Mouse (Mus musculus) testis, adult 2 months (tissue): ENCODE results near the gene Hnrnpab. TPM values are rescaled to one million over a fixed set of nuclear protein-coding genes. Genes with fewer than 3 reads are reported as not detected.
A peak's percentile ranks its signal among the peaks of the same experiment; 100 is the strongest.

Experiments
- H3K27ac ChIP-seq: fragments of 200-500 bp; 2 replicates; pipeline ENCODE4 v1.5.1; 2012; ENCODE audit warnings: low read depth, low read length; ENCODE audit not compliant: control insufficient read depth, insufficient read depth
- H3K27me3 ChIP-seq: fragments of 200-500 bp; 2 replicates; pipeline ENCODE4 v1.6.1; 2012; ENCODE audit warnings: mild to moderate bottlenecking, low read length, moderate library complexity; ENCODE audit not compliant: control insufficient read depth, insufficient read depth
- H3K36me3 ChIP-seq: fragments of 200-500 bp; 2 replicates; pipeline ENCODE4 v1.6.1; 2012; ENCODE audit warnings: mild to moderate bottlenecking, low read length; ENCODE audit not compliant: control insufficient read depth, insufficient read depth
- H3K4me1 ChIP-seq: fragments of 200-500 bp; 2 replicates; pipeline ENCODE4 v1.6.1; 2012; ENCODE audit warnings: low read length; ENCODE audit not compliant: control insufficient read depth, insufficient read depth
- H3K4me3 ChIP-seq: fragments of 200-500 bp; 2 replicates; pipeline ENCODE4 v1.5.1; 2012; ENCODE audit warnings: low read depth, mild to moderate bottlenecking, low read length, moderate library complexity, mixed read lengths; ENCODE audit not compliant: control insufficient read depth
- CTCF ChIP-seq: fragments of 200-500 bp; IDR thresholded peaks from 2 replicates; pipeline ENCODE4 v1.5.1; 2012; ENCODE audit warnings: low read depth, mild to moderate bottlenecking, inconsistent platforms, low read length, moderate library complexity; ENCODE audit not compliant: control insufficient read depth, insufficient read depth, insufficient replicate concordance
- POLR2A ChIP-seq: fragments of 200-500 bp; IDR thresholded peaks from 2 replicates; pipeline ENCODE4 v1.6.1; 2012; ENCODE audit warnings: low read depth, mild to moderate bottlenecking, inconsistent platforms, low read length, moderate library complexity; ENCODE audit not compliant: control insufficient read depth
- polyA plus RNA-seq: library from polyadenylated mRNA; depleted of rRNA; stranded (reverse); fragments of >200 nt; gene quantifications from 2 replicates; pipeline ENCODE4 v1.2.3, GENCODE M21; 2012; rRNA removed

Hnrnpab gene
- 85.0 and 97.4 TPM in 2 replicates for polyA plus RNA-seq

- peak within 1 kb of the TSS; percentile 92 for H3K4me3 ChIP-seq
- H3K27ac ChIP-seq, result peak within 1 kb of the TSS; percentile 94
- TF ChIP-seq POLR2A (peak; percentile 100), CTCF (no peak)
- 0 out of 2 replicates have a peak, but pooled peaks cover 2% of the 10 kb centered on the region for H3K4me1 ChIP-seq
- H3K36me3 ChIP-seq, result peaks cover 8% of the 10 kb centered on the region
- no peaks in the 10 kb centered on the region for H3K27me3 ChIP-seq
Measured at GRCm38 (mm10) chr11:51606447-51607095, at the start of gene Hnrnpab. Gene Hnrnpab (minus strand): TSS chr11:51606847.

- H3K4me3 ChIP-seq, result no peak overlapping the region
- TF ChIP-seq POLR2A (no peak), CTCF (no peak)
- no peak overlapping the region for H3K27ac ChIP-seq
- H3K27me3 ChIP-seq, result no peaks in the 10 kb centered on the region
- no peaks in the 10 kb centered on the region for H3K36me3 ChIP-seq
- H3K4me1 ChIP-seq, result peaks cover 13% of the 10 kb centered on the region
Measured at GRCm38 (mm10) chr11:51654891-51655290, 48.2 kb upstream of the Hnrnpab start.

- Histone ChIP-seq H3K4me1 (peaks cover 22% of the 10 kb centered on the region), H3K27me3 (no peaks in the 10 kb centered on the region), H3K4me3 (no peak overlapping the region), H3K36me3 (no peaks in the 10 kb centered on the region), H3K27ac (no peak overlapping the region)
- TF ChIP-seq CTCF (no peak), POLR2A (no peak)
Measured at GRCm38 (mm10) chr11:51653736-51654135, 47.1 kb upstream of the Hnrnpab start.

- Histone ChIP-seq H3K4me1 (peaks cover 28% of the 10 kb centered on the region), H3K27ac (no peak overlapping the region), H3K27me3 (no peaks in the 10 kb centered on the region), H3K4me3 (no peak overlapping the region), H3K36me3 (no peaks in the 10 kb centered on the region)
- TF ChIP-seq POLR2A (no peak), CTCF (no peak)
Measured at GRCm38 (mm10) chr11:51652889-51653418, 46.3 kb upstream of the Hnrnpab start.

- TF ChIP-seq CTCF, result no peak
- TF ChIP-seq POLR2A, result no peak
- Histone ChIP-seq H3K36me3 (no peaks in the 10 kb centered on the region), H3K27me3 (no peaks in the 10 kb centered on the region), H3K4me1 (peaks cover 32% of the 10 kb centered on the region), H3K4me3 (peak within 1 kb of the TSS; percentile 89), H3K27ac (peak within 1 kb of the TSS; percentile 46)
Measured at GRCm38 (mm10) chr11:51650691-51651515, 44.3 kb upstream of the Hnrnpab start, which contains the start of the genes N4bp3 and D930048N14Rik. Gene N4bp3 (minus strand): TSS chr11:51650842. Gene D930048N14Rik (plus strand): TSS chr11:51650954.

- Histone ChIP-seq H3K4me1 (peaks cover 32% of the 10 kb centered on the region), H3K27me3 (no peaks in the 10 kb centered on the region)
- TF ChIP-seq CTCF (no peak), POLR2A (no peak)
Measured at GRCm38 (mm10) chr11:51650261-51650660, 43.6 kb upstream of the Hnrnpab start.

GRCm38 (mm10) chr11:51649889-51650199 lies 43.2 kb upstream of the Hnrnpab start:
- peak overlapping the region; percentile 89 for H3K4me3 ChIP-seq
- peak overlapping the region; percentile 46; the same call in 1 of the 2 replicates for H3K27ac ChIP-seq
- no peaks in the 10 kb centered on the region for H3K27me3 ChIP-seq
- H3K4me1 ChIP-seq, result peaks cover 32% of the 10 kb centered on the region
- no peaks in the 10 kb centered on the region for H3K36me3 ChIP-seq
- no peak for TF ChIP-seq POLR2A
- TF ChIP-seq CTCF, result no peak

More at GRCm38 (mm10) chr11:51650261-51650660, 43.6 kb upstream of the Hnrnpab start:
- Histone ChIP-seq H3K27ac (peak overlapping the region; percentile 46), H3K4me3 (peak overlapping the region; percentile 89), H3K36me3 (no peaks in the 10 kb centered on the region)
